Mouse (Mus musculus): ENCODE data around the gene Ipmk. TPM values are rescaled to one million over a fixed set of nuclear protein-coding genes. Genes with fewer than 3 reads are reported as not detected.

Ipmk gene
- polyA plus RNA-seq, 1 experiment, result 20.5 TPM

DNA sequence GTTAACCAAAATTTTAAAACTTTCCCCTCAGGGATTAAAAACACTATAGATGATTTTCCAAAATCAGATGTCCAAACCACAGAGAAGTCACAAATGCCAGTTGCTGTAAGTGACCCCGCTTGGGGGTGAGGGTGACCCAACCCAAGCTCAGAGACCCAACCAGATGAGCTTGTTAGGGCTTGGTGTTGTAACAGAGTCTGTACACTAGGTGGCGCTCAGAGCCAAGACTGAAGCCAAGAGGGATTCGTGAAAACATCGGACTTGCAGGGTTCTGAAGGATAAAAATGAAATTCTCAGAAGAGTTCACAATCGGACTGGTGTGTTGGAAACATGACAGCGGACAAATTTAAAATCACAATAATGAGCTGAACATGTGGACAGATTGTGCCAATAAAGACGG lies 20.8 kb upstream of the Ipmk start:
- TF ChIP-seq CTCF (IDR thresholded peaks at IDR 0.05; ENCODE audit: borderline replicate concordance, extremely low read depth, insufficient read depth, insufficient read length) (peak; percentile 90), POLR2A (IDR thresholded peaks at IDR 0.05; ENCODE audit: borderline replicate concordance, extremely low read depth, insufficient read depth, insufficient read length, poor library complexity, severe bottlenecking) (no peak)
- DNase-seq (ENCODE audit: low read depth), result peak; percentile 87

GRCm38 (mm10) chr10:71327386-71327785 lies 20.2 kb upstream of the Ipmk start:
- DNase-seq (ENCODE audit: low read depth), result no peak
- no peak for TF ChIP-seq POLR2A (IDR thresholded peaks at IDR 0.05; ENCODE audit: borderline replicate concordance, extremely low read depth, insufficient read depth, insufficient read length, poor library complexity, severe bottlenecking)
- no peak for TF ChIP-seq CTCF (IDR thresholded peaks at IDR 0.05; ENCODE audit: borderline replicate concordance, extremely low read depth, insufficient read depth, insufficient read length)

DNA sequence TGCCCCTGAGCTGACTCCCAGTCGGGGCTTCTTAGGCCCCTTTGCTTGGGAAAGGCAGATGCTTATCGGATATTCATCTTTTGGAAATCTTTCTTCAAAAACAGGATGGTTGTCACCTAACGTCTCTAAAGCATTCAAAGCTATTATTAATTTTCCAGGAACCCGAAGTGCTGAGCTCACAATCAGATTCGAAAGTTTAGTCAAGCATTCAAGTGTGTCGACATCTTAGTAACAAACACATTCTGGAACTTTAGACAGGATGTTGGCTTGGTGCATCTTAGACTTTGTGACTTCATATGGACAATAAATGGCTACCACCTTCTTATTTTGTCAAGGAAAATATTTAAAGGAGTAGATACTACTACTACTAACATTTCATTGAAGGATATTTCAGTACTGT lies 19.2 kb upstream of the Ipmk start:
- DNase-seq (ENCODE audit: low read depth), result no peak
- TF ChIP-seq POLR2A (IDR thresholded peaks at IDR 0.05; ENCODE audit: borderline replicate concordance, extremely low read depth, insufficient read depth, insufficient read length, poor library complexity, severe bottlenecking) (no peak), CTCF (IDR thresholded peaks at IDR 0.05; ENCODE audit: borderline replicate concordance, extremely low read depth, insufficient read depth, insufficient read length) (no peak)

- no peak for TF ChIP-seq POLR2A (IDR thresholded peaks at IDR 0.05; ENCODE audit: borderline replicate concordance, extremely low read depth, insufficient read depth, insufficient read length, poor library complexity, severe bottlenecking)
- TF ChIP-seq CTCF (IDR thresholded peaks at IDR 0.05; ENCODE audit: borderline replicate concordance, extremely low read depth, insufficient read depth, insufficient read length), result no peak
- no peak for DNase-seq (ENCODE audit: low read depth)
These were observed 18.7 kb upstream of the Ipmk start for GRCm38 (mm10) chr10:71328870-71329269.

DNA sequence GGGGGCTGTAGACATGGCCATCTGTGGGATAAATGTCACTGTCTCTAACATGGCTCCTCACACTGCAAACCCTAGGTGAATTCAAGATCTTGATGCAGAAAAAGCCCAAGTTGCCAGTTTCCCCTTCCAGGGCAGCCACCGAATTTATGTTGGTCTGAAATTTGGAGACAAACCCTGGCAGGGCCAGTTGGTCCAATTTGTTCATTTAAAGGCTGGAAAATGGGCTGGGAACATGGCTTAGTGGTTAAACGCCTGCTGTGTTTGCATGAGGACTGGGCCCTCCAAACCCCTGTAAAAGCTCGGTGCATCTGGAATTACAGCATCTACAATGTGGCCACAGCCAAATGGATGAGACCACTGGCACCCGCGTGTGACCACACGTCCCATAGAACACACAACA lies 18.3 kb upstream of the Ipmk start:
- no peak for DNase-seq (ENCODE audit: low read depth)
- no peak for TF ChIP-seq CTCF (IDR thresholded peaks at IDR 0.05; ENCODE audit: borderline replicate concordance, extremely low read depth, insufficient read depth, insufficient read length)
- no peak for TF ChIP-seq POLR2A (IDR thresholded peaks at IDR 0.05; ENCODE audit: borderline replicate concordance, extremely low read depth, insufficient read depth, insufficient read length, poor library complexity, severe bottlenecking)

- TF ChIP-seq CTCF (IDR thresholded peaks at IDR 0.05; ENCODE audit: borderline replicate concordance, extremely low read depth, insufficient read depth, insufficient read length), result no peak
- no peak for TF ChIP-seq POLR2A (IDR thresholded peaks at IDR 0.05; ENCODE audit: borderline replicate concordance, extremely low read depth, insufficient read depth, insufficient read length, poor library complexity, severe bottlenecking)
- no peak for DNase-seq (ENCODE audit: low read depth)
These were observed 17.5 kb upstream of the Ipmk start for GRCm38 (mm10) chr10:71330070-71330469.

- TF ChIP-seq POLR2A (IDR thresholded peaks at IDR 0.05; ENCODE audit: borderline replicate concordance, extremely low read depth, insufficient read depth, insufficient read length, poor library complexity, severe bottlenecking) (no peak), CTCF (IDR thresholded peaks at IDR 0.05; ENCODE audit: borderline replicate concordance, extremely low read depth, insufficient read depth, insufficient read length) (no peak)
- no peak for DNase-seq (ENCODE audit: low read depth)
These were observed 15.7 kb upstream of the Ipmk start for GRCm38 (mm10) chr10:71331908-71332307.

- DNase-seq (ENCODE audit: low read depth), result no peak
- TF ChIP-seq POLR2A (IDR thresholded peaks at IDR 0.05; ENCODE audit: borderline replicate concordance, extremely low read depth, insufficient read depth, insufficient read length, poor library complexity, severe bottlenecking), result no peak
- TF ChIP-seq CTCF (IDR thresholded peaks at IDR 0.05; ENCODE audit: borderline replicate concordance, extremely low read depth, insufficient read depth, insufficient read length), result peak; percentile 5; the same call in 1 of the 2 replicates
These were observed 15.2 kb upstream of the Ipmk start for GRCm38 (mm10) chr10:71332376-71332775.

DNA sequence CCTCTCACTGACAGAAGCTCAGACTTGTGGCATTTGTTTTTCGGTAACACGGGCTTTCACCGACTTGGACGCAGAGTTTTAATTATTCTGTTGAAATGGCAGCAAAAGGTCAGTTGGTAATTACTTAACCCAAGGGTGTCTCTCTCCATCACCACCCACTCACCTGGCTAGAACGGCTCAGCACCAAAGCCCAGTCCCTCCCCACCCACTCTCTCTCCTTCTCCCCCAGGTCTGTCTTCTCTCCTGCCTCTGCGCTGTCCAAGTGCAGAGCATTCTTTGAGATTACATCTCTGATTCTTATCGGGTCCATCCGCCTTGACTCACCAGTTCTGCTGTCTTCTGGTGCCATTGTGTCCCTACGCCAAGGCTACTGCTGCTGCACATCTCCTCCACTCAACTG lies 14.7 kb upstream of the Ipmk start:
- TF ChIP-seq CTCF (IDR thresholded peaks at IDR 0.05; ENCODE audit: borderline replicate concordance, extremely low read depth, insufficient read depth, insufficient read length), result no peak
- no peak for TF ChIP-seq POLR2A (IDR thresholded peaks at IDR 0.05; ENCODE audit: borderline replicate concordance, extremely low read depth, insufficient read depth, insufficient read length, poor library complexity, severe bottlenecking)
- no peak for DNase-seq (ENCODE audit: low read depth)

- no peak for DNase-seq (ENCODE audit: low read depth)
- TF ChIP-seq POLR2A (IDR thresholded peaks at IDR 0.05; ENCODE audit: borderline replicate concordance, extremely low read depth, insufficient read depth, insufficient read length, poor library complexity, severe bottlenecking) (no peak), CTCF (IDR thresholded peaks at IDR 0.05; ENCODE audit: borderline replicate concordance, extremely low read depth, insufficient read depth, insufficient read length) (no peak)
These were observed 9.8 kb upstream of the Ipmk start for GRCm38 (mm10) chr10:71337733-71338132.

- TF ChIP-seq POLR2A (IDR thresholded peaks at IDR 0.05; ENCODE audit: borderline replicate concordance, extremely low read depth, insufficient read depth, insufficient read length, poor library complexity, severe bottlenecking) (no peak), CTCF (IDR thresholded peaks at IDR 0.05; ENCODE audit: borderline replicate concordance, extremely low read depth, insufficient read depth, insufficient read length) (no peak)
- no peak for DNase-seq (ENCODE audit: low read depth)
These were observed 9.2 kb upstream of the Ipmk start for GRCm38 (mm10) chr10:71338156-71338905.

GRCm38 (mm10) chr10:71339463-71339862 lies 8.1 kb upstream of the Ipmk start:
- no peak for TF ChIP-seq POLR2A (IDR thresholded peaks at IDR 0.05; ENCODE audit: borderline replicate concordance, extremely low read depth, insufficient read depth, insufficient read length, poor library complexity, severe bottlenecking)
- TF ChIP-seq CTCF (IDR thresholded peaks at IDR 0.05; ENCODE audit: borderline replicate concordance, extremely low read depth, insufficient read depth, insufficient read length), result no peak
- DNase-seq (ENCODE audit: low read depth), result no peak
